Mouse (Mus musculus): ENCODE measurements around the gene Lamtor2. TPM values are rescaled to one million over a fixed set of nuclear protein-coding genes. Genes with fewer than 3 reads are reported as not detected.

The Lamtor2 gene
- total and polyA plus RNA-seq, 2 experiments from 2014 or later: 66.0 to 187 TPM

DNA sequence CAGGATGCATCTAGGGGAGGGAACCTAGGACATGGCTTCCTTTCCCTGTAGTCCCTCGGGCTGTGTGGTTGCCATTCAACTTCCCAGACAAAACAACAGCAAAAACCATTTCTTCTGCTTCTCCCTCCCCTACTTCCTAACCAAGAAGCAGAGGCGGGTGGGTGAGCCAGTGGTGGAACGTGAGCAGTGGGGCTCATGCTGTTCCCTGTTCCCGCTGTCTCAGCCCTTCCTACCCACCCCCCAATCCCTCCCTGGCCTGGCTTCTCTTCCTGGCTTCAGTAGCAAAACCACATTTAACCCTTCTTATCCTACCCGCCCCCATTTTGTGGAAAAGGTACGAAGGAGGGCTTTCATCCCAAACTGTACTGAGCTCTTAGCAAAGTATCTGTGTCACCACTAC, 47.8 kb downstream of the Lamtor2 start:
- 72% methylated on average over 6 of the region's 6 CpGs for WGBS
- H3K9ac ChIP-seq (replicated peaks; ENCODE audit: low read length, poor library complexity, severe bottlenecking): no peak overlapping the region
- no peaks in the 10 kb centered on the region for H3K9me3 ChIP-seq (ENCODE audit: low read length)

DNA sequence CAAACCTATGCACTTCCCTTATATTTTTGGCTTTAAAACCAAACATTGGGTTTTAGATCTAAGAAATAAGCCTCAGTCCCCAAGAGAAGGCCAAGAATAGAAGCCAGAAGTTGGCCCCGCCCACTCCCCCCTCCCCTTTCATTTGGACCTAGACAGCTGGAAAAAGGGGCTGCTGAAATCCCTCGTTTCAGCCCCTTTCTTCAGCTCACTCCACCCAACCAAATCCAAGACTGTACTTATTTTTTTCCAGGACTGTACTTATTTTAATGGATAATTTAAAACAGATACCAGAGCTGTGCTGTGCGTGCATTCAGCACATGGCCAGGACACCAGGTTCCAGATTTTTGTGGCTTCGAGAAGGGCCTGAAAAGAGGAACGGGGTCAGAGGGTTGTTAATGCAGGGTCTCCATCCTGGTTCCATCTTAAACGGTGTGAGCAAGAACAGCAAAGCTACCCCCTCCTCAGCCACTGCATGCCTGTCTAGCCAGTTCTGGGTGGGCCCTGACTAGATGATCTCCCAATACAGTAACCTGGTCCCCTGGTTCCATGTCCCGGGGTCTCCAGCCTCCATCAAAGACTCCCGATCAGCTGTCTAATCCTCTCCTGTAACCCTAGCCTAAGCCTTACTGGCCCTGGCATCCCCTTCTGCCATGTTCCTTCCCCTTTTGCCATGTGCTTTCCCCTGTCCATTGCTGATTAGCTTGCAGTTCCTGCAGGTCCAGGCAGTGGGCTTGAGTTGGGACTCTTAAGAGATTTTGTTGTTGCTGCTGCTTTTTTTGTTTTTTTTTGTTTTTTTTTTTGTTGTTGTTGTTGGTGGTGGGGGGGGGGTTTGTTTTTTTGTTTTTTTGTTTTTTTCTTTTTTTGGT, 48.8 kb downstream of the Lamtor2 start:
- Histone ChIP-seq H3K9me3 (ENCODE audit: low read length) (no peaks in the 10 kb centered on the region), H3K27ac (ENCODE audit: low read depth, low read length) (no peak overlapping the region), H3K36me3 (ENCODE audit: insufficient read depth, low read length) (no peaks in the 10 kb centered on the region; the same call in 1 of the 2 replicates), H3K4me3 (ENCODE audit: low read depth, low read length) (no peak overlapping the region), H3K4me2 (ENCODE audit: low read depth, low read length, poor library complexity, severe bottlenecking) (no peak overlapping the region; the same call in 1 of the 2 replicates), H3K9ac (replicated peaks; ENCODE audit: low read length, poor library complexity, severe bottlenecking) (no peak overlapping the region), H3K27me3 (ENCODE audit: insufficient read depth, low read length) (no peaks in the 10 kb centered on the region), H3K4me1 (ENCODE audit: insufficient read depth, low read length) (peaks cover 9% of the 10 kb centered on the region; the same call in 1 of the 2 replicates)
- WGBS: 48% methylated on average over 8 of the region's 8 CpGs
- DNase-seq (ENCODE audit: low spot score) (no peak), ATAC-seq (ENCODE audit: low FRiP score) (no peak)
- no peak for TF ChIP-seq CTCF (IDR thresholded peaks at IDR 0.05)

More for the DNA sequence above, 47.8 kb downstream of the Lamtor2 start:
- no peak for TF ChIP-seq CTCF (IDR thresholded peaks at IDR 0.05)
- Histone ChIP-seq H3K36me3 (ENCODE audit: insufficient read depth, low read length) (no peaks in the 10 kb centered on the region), H3K4me3 (ENCODE audit: low read depth, low read length) (no peak overlapping the region), H3K4me1 (ENCODE audit: insufficient read depth, low read length) (peaks cover 12% of the 10 kb centered on the region), H3K27me3 (ENCODE audit: insufficient read depth, low read length) (no peaks in the 10 kb centered on the region), H3K27ac (ENCODE audit: low read depth, low read length) (no peak overlapping the region), H3K4me2 (ENCODE audit: low read depth, low read length, poor library complexity, severe bottlenecking) (no peak overlapping the region)
- DNase-seq (ENCODE audit: low spot score) (no peak), ATAC-seq (ENCODE audit: low FRiP score) (no peak)

DNA sequence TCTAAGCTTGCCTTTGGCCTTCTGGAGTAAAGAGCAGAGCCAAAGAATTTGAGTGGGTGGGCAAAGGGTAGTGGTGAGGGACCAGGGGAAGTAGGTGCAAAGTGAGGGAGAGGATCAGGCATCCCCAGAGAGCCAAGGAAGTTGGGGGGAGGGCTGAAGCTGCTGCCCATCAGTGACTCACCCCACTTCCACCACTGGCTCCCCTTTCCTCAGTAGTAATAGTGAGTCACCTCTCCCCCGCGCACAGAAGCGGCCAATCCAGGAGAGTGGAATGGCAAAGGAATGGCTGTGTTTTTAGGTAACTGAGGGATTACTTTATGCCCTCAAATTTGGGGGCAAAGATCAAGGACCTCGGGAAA, 49.4 kb downstream of the Lamtor2 start:
- peak overlapping the region; percentile 86 for H3K4me2 ChIP-seq (ENCODE audit: low read depth, low read length, poor library complexity, severe bottlenecking)
- no peaks in the 10 kb centered on the region for H3K27me3 ChIP-seq (ENCODE audit: insufficient read depth, low read length)
- no peak for TF ChIP-seq CTCF (IDR thresholded peaks at IDR 0.05)
- no peak for ATAC-seq (ENCODE audit: low FRiP score)
- H3K36me3 ChIP-seq (ENCODE audit: insufficient read depth, low read length): no peaks in the 10 kb centered on the region; the same call in 1 of the 2 replicates
- peak overlapping the region; percentile 67 for H3K27ac ChIP-seq (ENCODE audit: low read depth, low read length)
- H3K9ac ChIP-seq (replicated peaks; ENCODE audit: low read length, poor library complexity, severe bottlenecking): peak overlapping the region; percentile 87; the same call in 1 of the 2 replicates
- H3K4me3 ChIP-seq (ENCODE audit: low read depth, low read length): peak overlapping the region; percentile 90
- no peak for DNase-seq (ENCODE audit: low spot score)
- WGBS: 19% methylated on average over 4 of the region's 4 CpGs
- H3K4me1 ChIP-seq (ENCODE audit: insufficient read depth, low read length): peaks cover 9% of the 10 kb centered on the region; the same call in 1 of the 2 replicates
- H3K9me3 ChIP-seq (ENCODE audit: low read length): no peaks in the 10 kb centered on the region

DNA sequence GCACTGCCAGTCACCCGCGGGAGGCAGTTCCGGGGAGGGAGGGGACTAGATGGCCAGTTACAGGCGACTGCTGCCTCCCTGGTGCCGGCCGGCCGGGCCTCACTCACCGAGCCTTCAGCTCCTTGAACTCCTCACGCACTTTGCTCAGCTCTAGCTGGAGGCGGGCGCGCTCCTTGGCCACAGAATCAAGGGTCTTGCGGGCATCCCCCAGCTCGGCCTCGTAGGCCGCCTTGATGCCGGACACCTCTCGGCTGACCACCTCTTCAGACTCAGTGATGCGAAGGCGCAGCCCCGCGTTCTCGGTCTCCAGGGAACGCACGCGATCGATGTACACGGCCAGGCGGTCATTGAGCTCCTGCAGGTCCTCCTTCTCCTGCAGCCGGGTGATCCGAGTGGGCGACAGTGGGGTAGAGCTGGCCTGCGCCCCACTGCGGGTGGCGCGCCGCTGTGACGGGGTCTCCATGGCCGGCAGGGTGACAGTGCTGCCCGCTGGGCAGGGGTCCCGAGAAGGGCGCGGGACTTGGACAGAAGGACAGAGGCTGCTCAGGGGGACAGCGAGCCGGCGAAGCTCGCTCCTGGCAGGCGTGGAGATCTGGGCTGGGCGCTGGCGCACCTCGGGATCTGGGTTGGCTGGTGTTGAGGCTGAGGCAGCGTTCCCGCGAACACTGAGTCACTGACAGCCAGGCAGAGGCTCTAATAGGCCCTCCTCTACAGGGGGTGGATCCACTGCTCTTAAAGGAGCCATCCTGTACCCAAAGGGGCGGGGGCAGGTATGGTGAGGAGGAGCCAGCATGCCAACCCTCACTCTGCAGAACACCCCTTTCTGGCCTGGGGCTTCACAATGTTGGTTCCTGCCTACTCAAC, 50.0 kb downstream of the Lamtor2 start:
- Histone ChIP-seq H3K27me3 (ENCODE audit: insufficient read depth, low read length) (no peaks in the 10 kb centered on the region), H3K4me3 (ENCODE audit: low read depth, low read length) (peak overlapping the region; percentile 90), H3K27ac (ENCODE audit: low read depth, low read length) (peak overlapping the region; percentile 67), H3K4me2 (ENCODE audit: low read depth, low read length, poor library complexity, severe bottlenecking) (peak overlapping the region; percentile 86), H3K9me3 (ENCODE audit: low read length) (no peaks in the 10 kb centered on the region), H3K9ac (replicated peaks; ENCODE audit: low read length, poor library complexity, severe bottlenecking) (peak overlapping the region; percentile 87), H3K36me3 (ENCODE audit: insufficient read depth, low read length) (no peaks in the 10 kb centered on the region; the same call in 1 of the 2 replicates), H3K4me1 (ENCODE audit: insufficient read depth, low read length) (peaks cover 9% of the 10 kb centered on the region; the same call in 1 of the 2 replicates)
- peak; percentile 92 for ATAC-seq (ENCODE audit: low FRiP score)
- DNase-seq (ENCODE audit: low spot score): peak; percentile 93
- under 1% methylated on average over 55 of the region's 55 CpGs for WGBS
- TF ChIP-seq CTCF (IDR thresholded peaks at IDR 0.05): no peak

DNA sequence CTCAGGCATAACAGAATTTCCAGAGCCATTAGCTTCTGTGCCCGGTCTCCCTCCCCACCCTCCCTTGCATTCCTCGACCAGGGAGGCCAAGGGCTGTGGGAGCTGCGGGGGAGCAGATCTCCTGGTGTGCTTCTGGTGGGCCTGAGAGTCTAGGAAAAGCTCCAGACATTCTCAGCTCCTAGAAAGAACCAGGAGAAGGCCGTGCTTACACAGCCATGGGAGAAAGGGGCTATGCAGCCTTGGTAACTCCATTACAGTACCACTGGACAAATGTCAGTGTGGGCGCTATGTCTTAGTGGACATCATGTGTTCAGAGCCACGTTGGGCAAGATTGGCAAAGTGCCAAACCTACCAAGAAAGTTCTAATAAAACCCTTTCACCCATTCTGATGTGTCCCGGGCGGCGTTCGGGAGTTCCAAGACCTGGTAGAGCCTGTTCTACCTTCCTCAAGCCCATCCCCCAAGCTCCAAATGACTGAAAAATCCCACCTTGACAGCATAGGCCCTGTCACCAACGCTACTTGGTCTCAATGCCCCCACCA, 50.8 kb downstream of the Lamtor2 start:
- no peak; the same call in 1 of the 2 replicates for ATAC-seq (ENCODE audit: low FRiP score)
- H3K27me3 ChIP-seq (ENCODE audit: insufficient read depth, low read length): no peaks in the 10 kb centered on the region
- H3K9ac ChIP-seq (replicated peaks; ENCODE audit: low read length, poor library complexity, severe bottlenecking): peak overlapping the region; percentile 87
- H3K4me3 ChIP-seq (ENCODE audit: low read depth, low read length): peak overlapping the region; percentile 90
- 22% methylated on average over 11 of the region's 11 CpGs for WGBS
- H3K9me3 ChIP-seq (ENCODE audit: low read length): no peaks in the 10 kb centered on the region
- DNase-seq (ENCODE audit: low spot score): no peak
- H3K27ac ChIP-seq (ENCODE audit: low read depth, low read length): peak overlapping the region; percentile 67
- peak overlapping the region; percentile 86 for H3K4me2 ChIP-seq (ENCODE audit: low read depth, low read length, poor library complexity, severe bottlenecking)
- H3K4me1 ChIP-seq (ENCODE audit: insufficient read depth, low read length): peaks cover 9% of the 10 kb centered on the region; the same call in 1 of the 2 replicates
- no peak for TF ChIP-seq CTCF (IDR thresholded peaks at IDR 0.05)
- H3K36me3 ChIP-seq (ENCODE audit: insufficient read depth, low read length): peaks cover 4% of the 10 kb centered on the region; the same call in 1 of the 2 replicates
